9 mouse cellular contexts compared by ENCODE assay signal in genomic region chr2:6193591-6193973, GRCm38 (mm10). TPM values are rescaled to one million over a fixed set of nuclear protein-coding genes. Genes with fewer than 3 reads are reported as not detected.
DNase-seq lines count a peak whose midpoint lies in the region; ATAC-seq and TF ChIP-seq lines count a peak whose summit lies in the region.
"Had no signal": no experiment of that assay in that cellular context is flagged by ENCODE, and none has a peak within 500 bp of the region (broad histone marks: within the 10 kb centered on the region; RNA-seq: fewer than 3 reads in every experiment).

No protein-coding gene starts in this region.

- H3K36me3 ChIP-seq in liver, postnatal 0 days (replicated peaks; ENCODE audit: insufficient read depth, low read length) = no peaks in the 10 kb centered on the region
- H3K36me3 ChIP-seq in liver, embryonic 12.5 days = no peaks in the 10 kb centered on the region
- H3K36me3 ChIP-seq: embryonic facial prominence, embryonic 12.5 days; liver, embryonic 13.5 days had no signal

- H3K27me3 ChIP-seq in liver, postnatal 0 days (ENCODE audit: insufficient read depth, low read length) = no peaks in the 10 kb centered on the region
- peaks cover 15% of the 10 kb centered on the region; the same call in 1 of the 2 replicates for H3K27me3 ChIP-seq in liver, embryonic 12.5 days (replicated peaks)
- H3K27me3 ChIP-seq: embryonic facial prominence, embryonic 12.5 days had no signal

- peak; percentile 83 for DNase-seq in heart, adult 11 months
- DNase-seq in heart, postnatal 36 days = no peak
- peak; percentile 40 for DNase-seq in liver, postnatal 0 days
- DNase-seq in adrenal gland, postnatal 36 days = peak; percentile 36 to 56
- peak; percentile 70 for DNase-seq in lung, postnatal 36 days
- DNase-seq in left cerebral cortex, adult 11 months (ENCODE audit: low spot score) = no peak

- H3K4me1 ChIP-seq in liver, postnatal 0 days (ENCODE audit: insufficient read depth) = peaks cover 16% of the 10 kb centered on the region
- H3K4me1 ChIP-seq in liver, embryonic 12.5 days = peaks cover 5% of the 10 kb centered on the region; the same call in 1 of the 2 replicates

- intact Hi-C loops in heart, postnatal 36 days (cut with DNase I) = loop anchor here (1.0 to 2.0 kb wide), 2 partner anchors 27 to 212 kb away; no protein-coding TSS in a partner anchor

- TF ChIP-seq EP300 in liver, postnatal 0 days (IDR thresholded peaks at IDR 0.05; ENCODE audit: low read depth) = 0 out of 2 replicates have a peak, but pooled peaks have one; percentile 23

- ATAC-seq in liver, postnatal 0 days = peak; percentile 28; the same call in 1 of the 2 replicates
- no peak for ATAC-seq in liver, embryonic 12.5 days

- H3K9ac ChIP-seq in liver, postnatal 0 days (replicated peaks) = no peak overlapping the region
- no peak overlapping the region for H3K9ac ChIP-seq in liver, embryonic 12.5 days
- H3K9ac ChIP-seq: embryonic facial prominence, embryonic 12.5 days; liver, embryonic 13.5 days had no signal

- H3K4me3 ChIP-seq in liver, postnatal 0 days (ENCODE audit: low read depth, low read length) = no peak overlapping the region
- H3K4me3 ChIP-seq in liver, embryonic 12.5 days = no peak overlapping the region
- H3K4me3 ChIP-seq: embryonic facial prominence, embryonic 12.5 days; liver, embryonic 13.5 days had no signal

- 53% methylated on average over 10 of the region's 10 CpGs for WGBS in liver, postnatal 0 days (ENCODE audit: insufficient replicate concordance)
- 54% methylated on average over 10 of the region's 10 CpGs for WGBS in liver, embryonic 12.5 days (ENCODE audit: insufficient replicate concordance)

- H3K4me2 ChIP-seq in liver, postnatal 0 days (ENCODE audit: low read depth, low read length) = no peak overlapping the region
- no peak overlapping the region for H3K4me2 ChIP-seq in liver, embryonic 12.5 days
- H3K4me2 ChIP-seq: embryonic facial prominence, embryonic 12.5 days; liver, embryonic 13.5 days had no signal

- TF ChIP-seq CTCF in liver, postnatal 0 days (IDR thresholded peaks at IDR 0.05; ENCODE audit: low read depth) = no peak

- no peaks in the 10 kb centered on the region for H3K9me3 ChIP-seq in liver, postnatal 0 days (ENCODE audit: low read length)
- no peaks in the 10 kb centered on the region for H3K9me3 ChIP-seq in liver, embryonic 12.5 days (replicated peaks)
- H3K9me3 ChIP-seq: embryonic facial prominence, embryonic 12.5 days; liver, embryonic 13.5 days had no signal

- H3K27ac ChIP-seq in liver, postnatal 0 days (ENCODE audit: low read depth) = peak overlapping the region; percentile 39
- H3K27ac ChIP-seq in liver, embryonic 12.5 days = no peak overlapping the region
- H3K27ac ChIP-seq: embryonic facial prominence, embryonic 12.5 days; liver, embryonic 13.5 days had no signal

RNA-seq across cellular contexts. Expression of gene Echdc3, which starts 19.3 kb away (rescaled TPM):
- 10 to 100 TPM; 23.5 to 26.2 TPM for total RNA-seq in heart, postnatal 36 days (2021)
- 30.3 and 33.0 TPM in 2 replicates for polyA plus RNA-seq in liver, postnatal 0 days (2015; fragmentation: Nextera tagmentation; extraction: Ambion mirVana)
- 4.7 and 4.8 TPM in 2 replicates for polyA plus RNA-seq in liver, embryonic 12.5 days (2016; fragmentation: Nextera tagmentation; extraction: Ambion mirVana)
- total RNA-seq in adrenal gland, postnatal 36 days (2021) = 10 to 100 TPM; 29.2 to 61.5 TPM

Comparison
In these comparisons a context has a peak if more than half of its experiments do, and no peak if none do; other contexts are left out.
1. DNase-seq: peak in heart, adult 11 months (single experiment), liver, postnatal 0 days (single experiment), adrenal gland, postnatal 36 days (2 of 2) and lung, postnatal 36 days (single experiment); none in heart, postnatal 36 days (0 of 2) and left cerebral cortex, adult 11 months (single experiment).